Mouse (Mus musculus) heart, adult 2 months (tissue): ENCODE data around the gene Pdp2. TPM values are rescaled to one million over a fixed set of nuclear protein-coding genes. Genes with fewer than 3 reads are reported as not detected.
"Not testable (repeated sequence)": the region's sequence is repeated elsewhere in the genome, so short reads cannot be mapped to it uniquely, and the experiment has no call there.

Experiments used
- DNase-seq, 2 experiments: peaks; one replicate each; pipeline ENCODE4 v3.0.0; 2021
- H3K27ac ChIP-seq: fragments of 200-600 bp; 2 replicates; pipeline ENCODE4 v1.8.1; 2022
- H3K27me3 ChIP-seq: fragments of 200-500 bp; 2 replicates; pipeline ENCODE4 v1.6.1; 2012; ENCODE audit warnings: mild to moderate bottlenecking, low read length, inconsistent platforms, mixed read lengths; ENCODE audit not compliant: control insufficient read depth, insufficient read depth
- H3K36me3 ChIP-seq: fragments of 200-500 bp; 2 replicates; pipeline ENCODE4 v1.6.1; 2012; ENCODE audit warnings: low read length, inconsistent platforms; ENCODE audit not compliant: control insufficient read depth, insufficient read depth
- H3K4me1 ChIP-seq: fragments of 200-500 bp; 2 replicates; pipeline ENCODE4 v1.6.1; 2011; ENCODE audit warnings: low read length; ENCODE audit not compliant: control insufficient read depth, insufficient read depth
- H3K4me3 ChIP-seq: fragments of 200-600 bp; 2 replicates; pipeline ENCODE4 v1.8.1; 2022
- H3K79me2 ChIP-seq: fragments of 200-500 bp; replicated peaks from 2 replicates; pipeline ENCODE4 v1.6.1; 2012; ENCODE audit warnings: mild to moderate bottlenecking, inconsistent platforms, low read length, moderate library complexity, mixed read lengths; ENCODE audit not compliant: control insufficient read depth, insufficient read depth
- H3K9ac ChIP-seq: fragments of 200-500 bp; 2 replicates; pipeline ENCODE4 v1.6.1; 2012; ENCODE audit warnings: low read depth, mild to moderate bottlenecking, control low read depth, inconsistent platforms, low read length, mixed read lengths
- CTCF ChIP-seq: fragments of 200-600 bp; IDR thresholded peaks from 2 replicates; pipeline ENCODE4 v1.8.1; 2022; ENCODE audit warnings: antibody characterized with exemption, mild to moderate bottlenecking, moderate library complexity
- EP300 ChIP-seq: fragments of 200-500 bp; IDR thresholded peaks from 2 replicates; pipeline ENCODE4 v1.6.1; 2011; ENCODE audit warnings: low read depth, low read length, control low read depth; ENCODE audit not compliant: insufficient read depth
- POLR2A ChIP-seq: fragments of 200-500 bp; IDR thresholded peaks from 2 replicates; pipeline ENCODE4 v1.6.1; 2011; ENCODE audit warnings: mild to moderate bottlenecking, low read depth, low read length, control low read depth; ENCODE audit not compliant: insufficient read depth
- WGBS: fragments of 180-500 bp; shearing (Covaris S2); methylation state at CpG from one replicate; pipeline ENCODE4 v1.1.7; 2018; 5-methylcytosine and 5-hydroxymethylcytosine counted together
- intact Hi-C: fragments of 180-260 bp; cut with DNase I; formaldehyde crosslinking; loops from one replicate; pipeline ENCODE4 v1.15.1; 2025
- polyA plus RNA-seq: library from polyadenylated mRNA; depleted of rRNA; stranded (reverse); fragments of >200 nt; gene quantifications from 2 replicates; pipeline ENCODE4 v1.2.3, GENCODE M21; 2012
- total RNA-seq, 2 experiments: library from RNA; stranded (reverse); gene quantifications; 2 replicates each; pipeline ENCODE4 v1.2.3; 2021

The Pdp2 gene
- total and polyA plus RNA-seq, 3 experiments, result 10.0 to 35.8 (median 18.4) TPM

GRCm38 (mm10) chr8:104576820-104577219, 14.4 kb upstream of the Pdp2 start:
- Histone ChIP-seq H3K4me3 (no peak overlapping the region), H3K36me3 (no peaks in the 10 kb centered on the region), H3K9ac (no peak overlapping the region), H3K4me1 (no peaks in the 10 kb centered on the region), H3K79me2 (no peaks in the 10 kb centered on the region), H3K27me3 (no peaks in the 10 kb centered on the region), H3K27ac (no peak overlapping the region)
- 86% methylated on average over 3 of the region's 3 CpGs for WGBS
- intact Hi-C loops, result no loop called here
- no peak for DNase-seq
- TF ChIP-seq EP300 (no peak), POLR2A (no peak), CTCF (no peak)

- H3K36me3 ChIP-seq, H3K27me3 ChIP-seq, H3K27ac ChIP-seq, H3K4me3 ChIP-seq, H3K9ac ChIP-seq, DNase-seq, H3K79me2 ChIP-seq, H3K4me1 ChIP-seq, intact Hi-C loops: not testable (repeated sequence)
- WGBS, result 72% methylated on average over 17 of the region's 17 CpGs
Observed at GRCm38 (mm10) chr8:104577606-104578005, 13.6 kb upstream of the Pdp2 start.

GRCm38 (mm10) chr8:104584522-104584921, 6.7 kb upstream of the Pdp2 start:
- Histone ChIP-seq H3K4me1 (no peaks in the 10 kb centered on the region), H3K4me3 (no peak overlapping the region), H3K27me3 (no peaks in the 10 kb centered on the region), H3K27ac (no peak overlapping the region), H3K79me2 (no peaks in the 10 kb centered on the region), H3K36me3 (no peaks in the 10 kb centered on the region), H3K9ac (no peak overlapping the region)
- WGBS, result 61% methylated on average over 1 of the region's 1 CpGs
- DNase-seq, result no peak
- TF ChIP-seq CTCF (no peak), EP300 (no peak), POLR2A (no peak)
- intact Hi-C loops, result no loop called here

- peaks cover 3% of the 10 kb centered on the region for H3K79me2 ChIP-seq
- no peak overlapping the region for H3K4me3 ChIP-seq
- H3K27ac ChIP-seq, result no peak overlapping the region
- no peak for TF ChIP-seq CTCF
- TF ChIP-seq POLR2A, result no peak
- TF ChIP-seq EP300, result no peak
- peaks cover 2% of the 10 kb centered on the region for H3K4me1 ChIP-seq
- DNase-seq, result no peak
- no peaks in the 10 kb centered on the region for H3K27me3 ChIP-seq
- H3K9ac ChIP-seq, result no peak overlapping the region
- intact Hi-C loops, result no loop called here
- WGBS, result 95% methylated on average over 3 of the region's 3 CpGs
- no peaks in the 10 kb centered on the region; the same call in 1 of the 2 replicates for H3K36me3 ChIP-seq
Observed at GRCm38 (mm10) chr8:104590284-104590683, 967 bp upstream of the Pdp2 start.

- Histone ChIP-seq H3K36me3 (no peaks in the 10 kb centered on the region; the same call in 1 of the 2 replicates), H3K27me3 (no peaks in the 10 kb centered on the region), H3K4me3 (peak overlapping the region; percentile 91), H3K4me1 (peaks cover 2% of the 10 kb centered on the region), H3K9ac (peak overlapping the region; percentile 79), H3K79me2 (peaks cover 3% of the 10 kb centered on the region), H3K27ac (peak overlapping the region; percentile 90)
- DNase-seq, result no peak
- 4% methylated on average over 9 of the region's 9 CpGs for WGBS
- intact Hi-C loops, result no loop called here
- TF ChIP-seq EP300, result 0 out of 2 replicates have a peak, but pooled peaks have one; percentile 22
- TF ChIP-seq CTCF, result no peak
- no peak for TF ChIP-seq POLR2A
Observed at GRCm38 (mm10) chr8:104591856-104592255, 605 bp downstream of the Pdp2 start.

- H3K27me3 ChIP-seq, result no peaks in the 10 kb centered on the region
Observed at GRCm38 (mm10) chr8:104592566-104592965, 1.3 kb downstream of the Pdp2 start.

More at GRCm38 (mm10) chr8:104592566-104592965, 1.3 kb downstream of the Pdp2 start:
- Histone ChIP-seq H3K79me2 (peaks cover 3% of the 10 kb centered on the region), H3K36me3 (no peaks in the 10 kb centered on the region; the same call in 1 of the 2 replicates), H3K4me3 (no peak overlapping the region; the same call in 1 of the 2 replicates), H3K9ac (0 out of 2 replicates have a peak overlapping the region, but pooled peaks have one; percentile 14), H3K4me1 (peaks cover 2% of the 10 kb centered on the region), H3K27ac (no peak overlapping the region; the same call in 1 of the 2 replicates)
- no peak for DNase-seq
- intact Hi-C loops, result no loop called here
- TF ChIP-seq EP300 (no peak), CTCF (no peak), POLR2A (no peak)
- 68% methylated on average over 6 of the region's 6 CpGs for WGBS
